Mouse (Mus musculus): ENCODE data around the gene Ska2.

The Ska2 gene

DNA sequence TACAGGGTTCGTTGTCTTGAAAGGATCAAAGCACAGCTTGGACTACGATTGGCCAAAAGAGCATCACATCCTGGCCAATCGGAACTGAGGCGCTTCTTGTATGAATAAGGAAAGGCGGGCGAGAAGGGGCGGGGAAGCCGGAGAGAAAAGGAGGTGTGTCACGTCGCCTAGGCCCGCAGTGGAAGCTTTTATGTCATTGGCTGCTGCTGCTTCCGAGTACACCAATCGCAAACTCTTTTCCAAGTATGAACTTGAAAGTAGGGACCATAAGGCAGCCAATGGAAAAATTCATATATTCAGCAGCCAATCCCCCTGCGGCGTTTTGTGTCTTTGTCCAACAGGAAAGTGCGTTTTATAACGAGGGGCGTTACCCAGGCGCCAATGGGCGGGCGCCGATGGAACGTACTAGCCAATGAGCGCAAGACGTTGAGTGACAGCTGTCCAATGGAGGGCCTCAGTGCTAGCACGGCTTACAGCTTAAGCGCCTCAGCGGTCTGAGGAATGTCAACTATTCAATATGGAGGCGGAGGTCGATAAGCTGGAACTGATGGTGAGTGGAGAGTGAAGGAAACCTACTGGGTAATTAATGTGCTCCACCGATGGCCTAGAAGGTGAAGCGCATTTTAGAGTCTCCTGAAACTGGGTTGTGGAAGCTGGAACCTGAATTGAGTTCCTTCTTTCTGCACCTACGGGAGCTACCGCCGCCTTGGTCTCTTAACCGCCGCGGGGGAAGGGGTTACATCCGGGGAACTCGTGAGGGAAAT, at the start of gene Ska2:
Ska2 (plus strand) TSS at position 480 of the 764 bp plus-strand sequence.
- DNase-seq, result peak; percentile 95 to 97

DNA sequence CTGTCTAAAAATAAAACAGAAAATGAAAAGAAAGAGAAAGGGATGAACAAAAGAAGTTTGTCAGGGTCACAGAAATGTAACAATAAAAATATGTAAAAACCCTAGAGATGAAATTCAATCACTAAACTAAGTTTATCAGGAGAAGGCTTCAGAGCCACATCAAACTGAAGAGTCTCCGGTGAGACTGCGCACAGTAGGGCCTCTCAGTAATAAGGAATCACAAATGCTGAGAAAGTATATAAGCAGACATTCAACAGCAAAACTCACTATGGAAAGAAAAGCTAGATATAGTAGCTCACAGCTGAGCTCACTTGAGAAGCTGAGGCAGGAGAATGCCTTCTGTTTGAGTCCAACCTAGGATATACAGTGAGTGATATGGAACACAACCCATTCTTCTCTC, 48.6 kb upstream of the Ska2 start:
- no peak for DNase-seq

DNA sequence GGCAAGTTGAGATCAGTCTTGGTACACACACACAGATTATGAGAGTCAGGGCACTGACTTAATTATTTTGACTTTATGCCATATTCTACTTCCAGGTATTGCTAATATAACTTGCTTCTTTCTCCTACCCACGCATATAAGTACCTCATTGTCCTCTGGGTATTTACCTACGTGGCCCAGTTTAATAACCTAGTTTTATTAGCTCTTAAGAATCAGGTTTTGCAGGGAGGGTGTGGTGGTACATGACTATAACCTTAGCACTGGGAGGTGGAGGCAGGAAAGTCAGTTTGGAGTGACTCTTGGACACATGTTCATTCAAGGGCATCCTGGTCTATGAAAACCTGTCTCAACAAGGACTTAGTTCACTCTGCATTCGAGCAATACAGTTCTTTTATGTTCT, 46.9 kb upstream of the Ska2 start:
- no peak for DNase-seq

- DNase-seq, result peak; percentile 31 to 34
Measured at GRCm38 (mm10) chr11:87073343-87073865, 35.6 kb upstream of the Ska2 start.

GRCm38 (mm10) chr11:87073866-87074440, 35.1 kb upstream of the Ska2 start, which contains the start of gene Gdpd1:
Gdpd1 (minus strand) TSS chr11:87074062.
- DNase-seq, result peak; percentile 76 to 80

DNA sequence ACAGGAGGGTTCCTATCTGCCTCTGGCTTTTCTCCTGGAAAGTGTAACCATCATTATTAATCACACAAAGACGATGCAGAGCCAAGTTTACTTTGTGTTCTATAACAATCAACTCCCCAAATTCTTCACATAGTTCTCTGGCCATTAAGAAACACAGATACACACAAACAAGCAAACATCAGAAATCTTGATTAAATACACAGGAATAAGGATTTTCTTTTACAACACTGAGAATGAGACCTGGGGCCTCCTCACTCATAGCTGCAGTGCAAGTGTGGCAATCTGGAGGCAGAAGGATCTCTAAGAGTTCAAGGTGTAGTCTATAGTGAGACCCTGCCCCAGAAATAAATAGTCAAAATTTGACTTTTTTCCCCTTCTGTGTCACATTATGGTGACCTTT, 25.3 kb upstream of the Ska2 start:
- DNase-seq, result no peak

DNA sequence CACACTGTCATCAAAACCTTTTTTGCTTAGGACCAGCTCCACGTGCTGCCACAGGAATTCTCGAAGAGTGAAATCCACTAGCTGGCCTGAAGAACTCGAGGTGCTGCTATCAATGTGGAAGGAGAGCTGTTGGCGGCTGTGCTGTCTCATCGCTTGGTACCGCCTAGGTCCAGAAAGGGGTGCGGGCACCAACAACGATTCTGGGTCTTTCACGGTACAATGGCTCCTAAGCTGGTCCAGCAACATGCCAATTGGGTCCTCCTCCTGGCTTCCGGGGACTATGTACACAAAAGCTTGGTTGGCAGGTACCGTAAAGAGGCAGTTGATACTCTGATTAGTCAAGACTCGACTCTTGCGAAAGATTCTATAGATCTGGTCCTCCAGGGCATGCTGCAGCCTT, 23.6 kb upstream of the Ska2 start:
- DNase-seq, result no peak

DNA sequence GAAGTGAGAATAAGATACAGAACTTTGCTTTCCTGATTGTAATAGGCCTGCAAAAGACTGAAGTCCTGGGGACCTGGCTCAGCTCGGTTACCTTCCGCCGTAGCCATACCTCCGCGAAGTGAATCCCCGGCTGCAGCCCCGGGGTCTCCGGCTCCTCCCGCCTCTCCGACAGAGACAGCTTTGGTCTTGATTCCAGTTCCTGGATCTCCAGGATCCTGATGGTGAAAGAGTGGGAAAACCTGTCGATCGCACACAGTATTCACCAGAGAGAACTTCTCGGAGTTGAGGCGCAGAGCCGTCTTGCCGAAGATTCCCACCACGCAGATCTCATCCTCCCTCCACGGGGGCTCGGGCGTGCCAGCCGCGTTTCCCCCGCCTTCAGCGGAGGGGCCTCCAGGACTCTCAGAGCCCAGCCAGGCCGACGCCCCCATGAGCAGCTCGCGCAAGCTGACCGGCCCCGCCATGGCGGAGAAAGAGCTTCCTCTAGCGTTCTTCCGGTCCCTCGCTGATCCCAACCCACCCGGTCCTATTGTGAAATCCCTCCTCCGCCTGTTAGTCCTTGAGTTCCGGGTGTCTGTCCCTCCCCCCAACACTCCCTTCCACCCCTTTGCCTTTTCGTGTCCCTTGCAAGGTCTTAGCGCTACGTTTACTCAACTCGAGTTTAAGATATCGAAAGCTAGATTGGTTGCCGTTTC, 22.6 kb upstream of the Ska2 start, which contains the start of gene Smg8:
Smg8 (minus strand) TSS at position 485 of the 695 bp plus-strand sequence.
- peak; percentile 84 to 86 for DNase-seq

DNA sequence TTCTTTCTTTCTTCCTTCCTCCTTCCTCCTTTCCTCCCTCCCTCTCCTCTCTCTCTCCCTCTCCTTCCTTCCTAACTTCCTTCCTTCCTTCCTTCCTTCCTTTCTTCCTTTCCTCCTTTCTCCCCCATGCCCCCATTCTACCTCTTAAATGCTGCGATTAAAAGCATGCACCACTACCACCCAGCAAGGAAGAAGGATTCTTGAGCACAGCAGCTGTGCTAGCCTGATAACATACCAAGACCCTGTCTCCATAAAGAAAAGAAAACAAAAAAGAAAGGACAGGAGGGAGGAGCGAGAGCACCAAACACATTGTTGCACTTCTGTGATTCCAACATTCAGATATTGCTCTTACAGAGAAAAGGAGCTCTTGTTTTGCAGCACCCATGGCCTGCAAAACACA, 21.9 kb upstream of the Ska2 start:
- no peak for DNase-seq

DNA sequence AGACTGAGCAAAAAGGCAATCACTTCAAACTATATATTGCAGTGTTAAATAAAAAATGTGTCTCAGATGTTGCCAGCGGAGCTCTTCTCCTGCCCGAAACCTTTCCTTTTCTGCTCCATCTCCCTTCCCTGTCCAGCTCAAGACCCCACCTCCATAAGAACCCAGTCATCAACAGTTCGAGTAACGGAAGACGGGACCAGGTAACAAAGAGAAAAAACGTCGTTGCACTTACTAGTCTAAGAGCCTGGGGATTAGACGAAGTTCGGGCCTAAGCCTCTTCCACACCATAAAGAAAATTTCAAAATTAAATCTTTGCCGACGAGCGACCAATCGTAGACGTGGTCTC, 652 bp upstream of the Ska2 start, which contains the start of gene Prr11:
Prr11 (minus strand) TSS at position 300 of the 346 bp plus-strand sequence.
- DNase-seq, result no peak

GRCm38 (mm10) chr11:87109519-87110171, 611 bp downstream of the Ska2 start:
- no peak for DNase-seq

DNA sequence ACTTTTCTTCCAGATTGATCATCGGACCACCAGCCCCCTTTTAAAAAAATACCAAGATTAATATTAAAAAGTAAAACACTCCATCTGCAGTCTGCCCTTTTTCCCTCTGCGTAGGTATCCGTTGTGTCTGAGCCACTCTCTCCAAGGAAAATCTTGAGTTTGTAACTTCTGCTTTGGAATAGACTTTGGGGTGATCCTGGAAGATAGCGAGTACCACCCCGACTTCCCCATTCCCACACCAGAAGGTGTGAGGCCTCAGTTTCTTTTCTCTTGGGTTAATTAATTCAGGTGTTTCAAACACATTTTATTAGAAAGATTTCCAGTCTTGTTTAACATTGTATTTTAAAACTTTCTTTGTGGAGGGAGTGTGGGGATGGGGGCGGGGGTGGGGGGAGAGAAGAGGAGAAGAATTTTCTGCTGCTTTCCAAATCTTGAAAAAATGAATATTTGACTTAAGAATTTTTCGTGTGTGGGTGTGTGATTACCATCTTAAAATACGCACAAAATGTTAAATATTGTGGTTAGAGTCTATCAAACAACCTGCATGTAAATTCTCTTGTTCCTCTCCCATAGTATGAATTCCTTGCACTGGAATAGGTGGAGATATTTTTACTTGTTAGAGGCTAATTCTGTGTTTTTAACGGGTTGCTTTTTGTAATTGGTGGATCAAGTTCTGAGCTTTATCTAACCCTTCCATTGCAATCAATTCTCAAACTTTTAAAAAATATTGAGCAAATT, 1.3 kb downstream of the Ska2 start:
- no peak for DNase-seq

DNA sequence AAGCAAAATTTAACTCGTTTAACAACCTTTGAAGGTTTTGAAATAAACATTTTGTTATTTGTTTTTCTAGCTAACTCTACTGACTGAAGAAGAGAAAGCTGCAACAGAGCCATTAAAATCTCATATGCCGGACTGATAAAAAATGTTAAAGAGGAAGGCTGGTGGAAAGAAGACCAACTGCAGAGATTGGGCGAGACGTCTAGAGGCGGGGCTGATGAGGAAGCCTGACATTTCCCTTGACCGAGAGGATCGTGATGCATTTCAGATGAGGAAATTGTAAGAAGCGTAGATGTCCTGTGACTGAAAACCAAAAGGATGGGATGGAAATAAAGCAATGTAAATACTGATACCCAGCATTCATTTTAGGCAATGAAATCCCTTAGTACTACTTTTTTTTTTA, 12.8 kb downstream of the Ska2 start:
- DNase-seq, result no peak

GRCm38 (mm10) chr11:87125562-87125961, 16.5 kb downstream of the Ska2 start:
- no peak for DNase-seq

GRCm38 (mm10) chr11:87126281-87126823, 17.3 kb downstream of the Ska2 start:
- peak; percentile 3 to 4 for DNase-seq

DNA sequence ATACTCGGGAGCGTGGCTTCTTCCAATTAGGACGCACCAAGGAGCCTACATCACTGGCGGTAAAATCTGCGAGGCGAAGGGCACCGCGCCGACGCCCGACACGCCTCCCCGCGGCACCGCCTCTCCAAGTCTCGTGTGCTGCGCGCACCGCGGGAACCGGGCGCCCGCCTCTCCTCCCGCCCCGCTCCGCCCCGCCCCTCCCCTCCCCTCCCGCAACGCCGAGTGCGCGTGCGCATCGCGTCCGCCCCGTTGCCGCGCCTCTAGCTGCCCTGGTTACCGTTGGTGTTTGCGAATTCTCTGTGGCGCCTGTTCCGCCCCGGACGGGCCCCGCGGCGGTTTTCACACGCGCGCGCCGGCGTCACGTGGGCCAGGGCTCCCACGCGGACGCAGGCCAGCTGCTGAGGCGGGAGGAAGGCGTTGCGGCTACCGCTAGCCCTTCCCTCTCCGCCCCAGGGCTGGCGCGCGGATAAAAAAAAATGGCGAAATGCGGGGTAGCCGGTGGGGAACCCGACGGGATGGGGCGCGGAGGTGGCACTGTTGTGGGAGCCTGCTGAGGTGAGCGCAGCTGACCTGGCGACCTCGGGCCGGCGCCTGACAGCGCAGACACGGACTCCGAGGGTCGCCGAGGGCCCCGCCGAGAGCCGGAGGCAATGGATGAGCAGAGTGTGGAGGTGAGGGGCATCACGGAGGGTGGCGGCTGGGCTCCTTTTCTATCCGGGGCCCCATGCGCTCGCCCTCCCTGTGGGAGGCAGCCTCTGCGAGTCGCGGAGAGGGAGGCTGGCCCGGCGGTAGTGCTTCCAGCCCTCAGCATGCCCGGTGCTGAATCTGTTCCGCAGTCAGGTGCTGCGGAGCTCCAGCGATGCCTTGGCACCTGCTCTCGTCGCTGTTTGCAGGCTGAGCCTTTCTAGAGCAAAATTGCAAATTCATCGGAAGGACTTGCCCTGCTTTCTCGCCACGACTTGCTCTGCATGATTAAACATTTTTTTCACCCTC, 18.1 kb downstream of the Ska2 start, which contains the start of gene Trim37:
Trim37 (plus strand) TSS at position 254 of the 993 bp plus-strand sequence.
- DNase-seq, result peak; percentile 79 to 82

- DNase-seq, result no peak
Measured at GRCm38 (mm10) chr11:87136233-87136632, 27.2 kb downstream of the Ska2 start.

DNA sequence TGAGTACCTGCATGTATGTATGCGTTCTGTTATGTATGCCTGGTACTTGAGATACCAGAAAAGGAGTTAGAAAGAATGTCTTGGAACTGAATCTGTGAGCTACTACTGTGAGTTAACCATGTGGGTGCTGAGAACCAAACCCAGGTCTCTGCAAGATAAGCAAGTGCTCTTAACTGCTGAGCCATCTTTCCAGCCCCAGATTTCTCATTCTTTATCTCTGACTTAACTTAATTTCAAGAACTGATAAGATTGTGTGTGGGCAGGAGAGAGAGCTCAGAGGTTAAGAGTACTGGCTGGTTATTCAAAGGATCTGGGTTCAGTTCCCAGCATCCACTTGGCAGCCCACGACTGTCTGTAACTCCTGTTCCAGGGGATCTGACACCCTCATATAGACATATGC, 49.0 kb downstream of the Ska2 start:
- no peak for DNase-seq

DNA sequence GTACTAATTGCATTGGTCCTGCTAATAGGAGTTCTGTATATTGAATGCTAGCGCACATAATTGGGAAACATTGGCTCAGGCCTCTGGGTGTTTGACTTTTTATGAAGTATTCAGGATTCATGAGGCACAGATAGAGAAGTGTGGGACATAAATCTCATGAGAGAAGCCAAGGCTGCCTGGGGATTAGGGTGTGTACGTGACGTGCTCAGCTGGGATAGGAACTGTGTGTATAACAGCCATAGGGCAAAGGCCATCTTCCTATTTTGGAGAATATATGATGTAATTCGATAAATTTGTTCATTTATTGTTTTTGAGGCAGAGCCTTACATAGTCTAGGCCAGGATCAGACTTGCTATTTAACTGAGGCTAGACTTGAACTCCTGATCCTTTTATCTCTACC, 53.7 kb downstream of the Ska2 start:
- DNase-seq, result no peak

- no peak for DNase-seq
Measured at GRCm38 (mm10) chr11:87163751-87164150, 54.7 kb downstream of the Ska2 start.

GRCm38 (mm10) chr11:87173625-87174024, 64.6 kb downstream of the Ska2 start:
- no peak for DNase-seq

Data from B cell, adult 2 months (primary cell).